In the genomic region with DNA sequence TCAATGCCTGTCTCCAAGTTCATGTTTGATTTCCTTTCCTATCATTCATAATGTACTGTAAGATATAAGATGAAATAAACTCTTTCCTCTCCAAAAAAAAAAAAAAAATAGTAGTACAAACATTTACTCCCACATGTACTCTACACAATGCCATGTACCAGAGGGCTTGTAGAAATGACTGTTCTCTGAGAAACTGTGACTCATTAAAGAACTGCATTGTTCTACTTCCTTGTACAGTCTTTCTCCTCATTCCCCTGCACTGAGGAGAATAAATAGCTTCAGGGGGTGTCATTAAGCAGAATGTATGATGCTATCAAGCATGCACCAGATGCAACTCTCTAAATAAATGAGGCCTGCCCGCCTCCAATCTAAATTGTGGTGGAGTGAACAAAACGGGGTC, we compare ENCODE assay signal across 27 mouse cellular contexts. TPM values are rescaled to one million over a fixed set of nuclear protein-coding genes. Genes with fewer than 3 reads are reported as not detected.
"Had no signal": no experiment of that assay in that cellular context is flagged by ENCODE, and none has a peak within 500 bp of the region (broad histone marks: within the 10 kb centered on the region; RNA-seq: fewer than 3 reads in every experiment).

No protein-coding gene starts in this region.

- DNase-seq: kidney, adult 2 months; kidney, postnatal 25 days; layer of hippocampus, adult 9-11 months; liver; lung, adult 18-20 months; lung, postnatal 10 days; lung, postnatal 36 days; thymus, postnatal 25 days had no signal

- H3K4me1 ChIP-seq: limb, embryonic 10.5 days; limb, embryonic 13.5 days; liver, embryonic 12.5 days; liver, embryonic 15.5 days; lung, embryonic 15.5 days; megakaryocyte, embryonic 14.5 days; midbrain, embryonic 13.5 days; neural tube, embryonic 13.5 days had no signal

- H3K9ac ChIP-seq: limb, embryonic 13.5 days; liver, embryonic 12.5 days; liver, embryonic 15.5 days; lung, embryonic 15.5 days; midbrain, embryonic 13.5 days; neural tube, embryonic 13.5 days had no signal

- H3K27me3 ChIP-seq: limb, embryonic 13.5 days; liver, embryonic 12.5 days; liver, embryonic 15.5 days; lung, embryonic 15.5 days; megakaryocyte, embryonic 14.5 days; midbrain, embryonic 13.5 days; neural tube, embryonic 13.5 days had no signal

- H3K27ac ChIP-seq: kidney, postnatal 0 days; layer of hippocampus, adult 2 months; limb, embryonic 10.5 days; limb, embryonic 13.5 days; liver, embryonic 12.5 days; liver, embryonic 15.5 days; lung, embryonic 15.5 days; midbrain, embryonic 10.5 days; midbrain, embryonic 13.5 days; neural tube, embryonic 13.5 days had no signal

- ATAC-seq: liver, embryonic 12.5 days; midbrain, embryonic 13.5 days; midbrain, embryonic 16.5 days had no signal

- H3K9me3 ChIP-seq: limb, embryonic 10.5 days; limb, embryonic 13.5 days; liver, embryonic 12.5 days; liver, embryonic 15.5 days; lung, embryonic 15.5 days; megakaryocyte, embryonic 14.5 days; midbrain, embryonic 10.5 days; midbrain, embryonic 13.5 days; neural tube, embryonic 13.5 days had no signal

- H3K4me3 ChIP-seq: layer of hippocampus, adult 2 months; limb, embryonic 10.5 days; limb, embryonic 13.5 days; liver, embryonic 12.5 days; liver, embryonic 15.5 days; lung, embryonic 15.5 days; megakaryocyte, embryonic 14.5 days; midbrain, embryonic 10.5 days; midbrain, embryonic 13.5 days; myocyte; neural tube, embryonic 13.5 days had no signal

- H3K36me3 ChIP-seq: limb, embryonic 10.5 days; limb, embryonic 13.5 days; liver, embryonic 12.5 days; liver, embryonic 15.5 days; lung, embryonic 15.5 days; midbrain, embryonic 10.5 days; midbrain, embryonic 13.5 days; neural tube, embryonic 13.5 days had no signal

- H3K4me2 ChIP-seq: limb, embryonic 13.5 days; liver, embryonic 12.5 days; liver, embryonic 15.5 days; lung, embryonic 15.5 days; midbrain, embryonic 13.5 days; neural tube, embryonic 13.5 days had no signal

RNA-seq across cellular contexts. Expression of a gene that starts 28.9 kb away (rescaled TPM):
- total RNA-seq: layer of hippocampus, adult 2 months; layer of hippocampus, postnatal 25 days; left cerebral cortex, adult 18-20 months; left cerebral cortex, postnatal 25 days; monocyte, adult 5-6 weeks had no signal
- polyA plus RNA-seq: kidney, adult 2 months; large intestine, adult 2 months; liver, embryonic 15.5 days; midbrain, embryonic 16.5 days; neural tube, embryonic 13.5 days; small intestine, adult 2 months had no signal
